Mouse (Mus musculus) heart, postnatal 14 days (tissue): ENCODE measurements around the gene Dennd6a. TPM values are rescaled to one million over a fixed set of nuclear protein-coding genes. Genes with fewer than 3 reads are reported as not detected.

Experiments
- DNase-seq, 2 experiments: peaks; one replicate each; pipeline ENCODE4 v3.0.0; 2021 to 2022
- intact Hi-C: fragments of 180-260 bp; cut with DNase I; formaldehyde crosslinking; loops from one replicate; pipeline ENCODE4 v1.15.1; 2025
- total RNA-seq, 2 experiments: library from RNA; stranded (reverse); gene quantifications; 2 replicates each; pipeline ENCODE4 v1.2.3; 2021

Gene Dennd6a
- total RNA-seq, 2 experiments from 2014 or later, result 21.0 to 22.6 TPM

DNA sequence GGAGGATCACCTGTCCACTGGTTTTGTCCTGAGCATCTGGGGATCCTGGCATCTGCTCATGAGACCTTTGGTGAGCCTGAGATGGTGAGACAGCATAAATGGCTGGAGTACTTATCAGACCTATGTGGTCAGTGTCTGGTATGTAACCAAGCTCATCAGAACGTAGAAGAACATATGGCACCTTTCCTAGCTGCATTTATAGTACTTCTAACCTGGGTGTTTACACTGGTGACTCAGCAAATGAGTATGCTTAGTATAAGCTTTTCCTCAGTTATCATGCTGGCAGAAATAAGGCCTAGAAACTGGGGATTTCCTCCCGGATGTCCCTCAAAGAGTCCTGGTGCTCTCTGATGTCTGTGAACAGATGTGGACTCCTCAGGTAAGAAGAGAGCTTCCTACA, 11.4 kb upstream of the Dennd6a start:
- intact Hi-C loops, result no loop called here
- no peak for DNase-seq

DNA sequence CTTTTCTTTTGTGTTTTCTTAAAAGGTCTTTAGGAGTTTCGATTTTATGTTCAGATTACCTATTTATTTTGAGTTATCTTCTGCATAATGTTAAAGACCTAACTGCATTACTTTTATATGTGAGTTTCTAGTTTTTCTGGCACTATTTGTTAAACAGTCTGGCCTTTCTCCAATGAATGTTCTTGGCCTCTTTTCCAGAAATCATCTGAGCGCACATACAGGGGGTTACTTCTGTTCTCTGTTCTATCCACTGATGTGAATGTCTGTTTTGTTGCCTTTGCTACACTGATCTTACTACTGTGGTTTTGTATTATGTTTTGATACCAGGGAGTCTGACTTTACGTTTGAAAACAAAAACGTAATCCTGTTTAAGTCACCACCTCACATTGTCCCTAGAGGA, 3.8 kb upstream of the Dennd6a start:
- intact Hi-C loops, result no loop called here
- no peak for DNase-seq

DNA sequence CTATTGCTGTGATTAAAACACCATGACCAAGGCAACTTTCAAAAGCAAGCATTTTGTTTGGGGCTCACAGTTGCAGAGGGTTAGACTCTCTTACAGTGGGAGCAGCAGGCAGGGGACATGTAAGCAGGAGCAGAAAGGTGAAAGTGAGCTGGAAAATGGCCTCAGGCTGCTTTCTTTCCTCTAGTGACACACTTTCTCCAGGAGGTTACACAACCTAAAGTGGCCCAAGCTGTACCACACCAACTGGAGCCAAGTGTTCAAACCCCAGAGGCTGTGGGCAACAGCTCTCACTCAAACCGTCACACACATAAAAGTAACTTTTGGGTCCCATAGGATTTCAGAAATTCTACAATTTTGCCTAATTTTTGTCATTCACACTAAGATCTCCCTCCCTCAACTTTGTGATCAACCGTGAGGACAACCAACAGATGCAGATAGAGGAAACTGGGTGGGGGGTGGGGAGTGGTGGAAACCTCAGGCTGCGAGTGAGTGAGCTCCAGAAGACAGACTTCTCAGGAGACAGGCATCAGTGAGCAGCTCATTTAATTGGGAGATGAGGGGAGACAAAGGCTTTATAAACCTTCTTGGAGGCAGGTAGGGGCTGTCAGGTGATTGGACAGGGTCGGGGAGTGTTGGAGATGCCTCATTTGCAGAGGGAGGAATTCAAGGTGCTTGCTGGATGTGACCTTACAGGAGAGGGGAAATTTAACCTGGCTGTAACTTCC, 1.5 kb upstream of the Dennd6a start:
- intact Hi-C loops, result no loop called here
- DNase-seq, result no peak

DNA sequence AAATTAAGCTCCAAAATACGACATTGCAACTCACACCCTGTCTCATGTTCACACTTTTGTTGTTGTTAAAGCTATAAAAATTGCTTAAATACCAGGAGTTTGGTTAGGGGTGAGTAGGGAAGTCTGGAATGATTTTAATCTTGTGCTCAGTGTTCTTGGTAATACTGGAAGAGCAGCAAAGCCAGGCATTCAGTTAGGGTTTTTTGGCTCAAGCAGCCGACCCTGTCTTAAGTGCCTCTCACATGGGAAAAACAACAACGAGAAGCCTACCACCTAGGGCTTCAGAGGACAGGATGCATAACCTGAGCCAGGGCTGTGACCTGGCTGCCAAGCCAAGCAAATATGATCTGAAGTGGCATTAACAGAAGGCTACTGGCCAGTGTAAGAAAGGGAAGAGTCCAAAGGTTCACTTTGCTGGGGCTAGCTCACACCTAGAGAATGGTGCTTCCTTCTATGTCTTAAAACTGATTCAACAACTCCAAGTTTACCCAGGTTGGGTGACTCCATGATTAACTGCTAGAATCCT, 2.7 kb downstream of the Dennd6a start:
- DNase-seq, result no peak
- intact Hi-C loops, result loop anchor here (5.0 kb wide), 2 partner anchors 39 to 84 kb away; no protein-coding TSS in a partner anchor

- intact Hi-C loops, result loop anchor here (5.0 kb wide), 2 partner anchors 41 to 86 kb away; no protein-coding TSS in a partner anchor
- DNase-seq, result no peak
These were observed 5.1 kb downstream of the Dennd6a start for GRCm38 (mm10) chr14:26578791-26579191.

- peak; percentile 92 to 93 for DNase-seq
- intact Hi-C loops, result loop anchor here (5.0 kb wide), 2 partner anchors 42 to 87 kb away; no protein-coding TSS in a partner anchor
These were observed 6.0 kb downstream of the Dennd6a start for GRCm38 (mm10) chr14:26579346-26580343.

GRCm38 (mm10) chr14:26583645-26584044, 10.0 kb downstream of the Dennd6a start:
- intact Hi-C loops, result no loop called here
- DNase-seq, result no peak

DNA sequence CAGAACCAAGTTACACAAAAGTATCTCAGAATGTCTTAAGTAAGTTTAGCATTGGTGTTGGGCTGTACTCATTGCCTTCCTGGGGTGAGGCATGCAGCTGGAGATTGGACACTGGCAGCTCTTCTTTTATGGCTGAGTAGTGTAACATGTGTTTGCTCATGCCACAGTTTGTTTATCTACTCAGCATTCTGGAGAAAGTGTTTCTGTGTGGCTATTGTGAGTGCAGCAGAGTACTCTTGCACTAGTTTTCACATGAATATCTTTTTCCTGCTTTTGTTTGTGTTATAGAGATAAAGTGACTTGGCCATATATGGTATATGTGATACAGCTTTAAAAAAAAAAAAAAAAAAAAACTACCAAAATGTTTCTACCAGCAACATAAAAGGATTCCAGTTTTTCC, 13.5 kb downstream of the Dennd6a start:
- no peak for DNase-seq
- intact Hi-C loops, result no loop called here

DNA sequence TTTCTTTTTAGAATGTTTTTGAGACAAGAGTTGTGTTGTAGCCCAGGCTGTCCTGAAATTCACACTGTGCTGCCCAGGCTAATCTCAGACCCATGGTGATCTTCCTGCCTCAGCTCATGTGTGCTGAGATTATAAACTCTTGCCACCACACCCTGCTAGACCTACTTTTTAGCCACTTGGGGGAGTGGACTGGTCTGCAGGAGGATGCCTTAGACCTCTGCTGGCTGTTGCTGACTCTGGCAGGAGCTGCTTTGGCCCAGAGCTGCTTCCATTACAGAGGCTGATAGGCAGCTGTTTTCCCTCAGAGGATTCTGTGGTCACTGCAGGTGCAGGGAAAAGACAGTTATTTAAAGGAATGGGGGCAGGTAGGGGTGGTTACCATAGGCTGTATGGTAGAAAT, 17.7 kb downstream of the Dennd6a start:
- intact Hi-C loops, result no loop called here
- no peak for DNase-seq

GRCm38 (mm10) chr14:26593281-26593895, 19.7 kb downstream of the Dennd6a start:
- no peak for DNase-seq
- intact Hi-C loops, result no loop called here

- DNase-seq, result no peak
- intact Hi-C loops, result no loop called here
These were observed 21.5 kb downstream of the Dennd6a start for GRCm38 (mm10) chr14:26595167-26595566.

- no peak for DNase-seq
- intact Hi-C loops, result no loop called here
These were observed 22.2 kb downstream of the Dennd6a start for GRCm38 (mm10) chr14:26595695-26596365.

DNA sequence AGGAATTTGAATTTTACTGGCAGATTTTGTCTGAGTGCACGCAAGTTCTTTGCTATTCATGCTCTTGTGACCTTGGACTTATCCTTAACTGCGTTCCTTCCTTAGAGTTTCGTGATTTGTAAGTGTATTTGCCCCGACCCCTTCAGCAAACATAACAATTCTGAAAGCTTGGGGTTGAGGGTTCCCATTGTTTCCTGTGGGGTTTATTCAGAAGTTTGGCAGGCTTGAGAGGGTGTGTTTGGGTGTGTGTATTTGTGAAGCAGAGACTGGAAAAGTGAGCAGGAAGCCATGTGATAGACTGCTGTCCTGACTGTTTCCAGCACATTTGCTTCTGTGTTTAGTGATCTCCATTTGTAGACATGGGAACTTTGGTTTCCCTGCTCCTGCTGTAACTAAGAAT, 31.7 kb downstream of the Dennd6a start:
- no peak for DNase-seq
- intact Hi-C loops, result no loop called here

GRCm38 (mm10) chr14:26609674-26610073, 36.0 kb downstream of the Dennd6a start:
- intact Hi-C loops, result no loop called here
- DNase-seq, result no peak

- no peak for DNase-seq
- intact Hi-C loops, result no loop called here
These were observed 37.0 kb downstream of the Dennd6a start for GRCm38 (mm10) chr14:26610689-26611088.

- intact Hi-C loops, result no loop called here
- no peak for DNase-seq
These were observed 51.6 kb downstream of the Dennd6a start for GRCm38 (mm10) chr14:26625301-26625700.

DNA sequence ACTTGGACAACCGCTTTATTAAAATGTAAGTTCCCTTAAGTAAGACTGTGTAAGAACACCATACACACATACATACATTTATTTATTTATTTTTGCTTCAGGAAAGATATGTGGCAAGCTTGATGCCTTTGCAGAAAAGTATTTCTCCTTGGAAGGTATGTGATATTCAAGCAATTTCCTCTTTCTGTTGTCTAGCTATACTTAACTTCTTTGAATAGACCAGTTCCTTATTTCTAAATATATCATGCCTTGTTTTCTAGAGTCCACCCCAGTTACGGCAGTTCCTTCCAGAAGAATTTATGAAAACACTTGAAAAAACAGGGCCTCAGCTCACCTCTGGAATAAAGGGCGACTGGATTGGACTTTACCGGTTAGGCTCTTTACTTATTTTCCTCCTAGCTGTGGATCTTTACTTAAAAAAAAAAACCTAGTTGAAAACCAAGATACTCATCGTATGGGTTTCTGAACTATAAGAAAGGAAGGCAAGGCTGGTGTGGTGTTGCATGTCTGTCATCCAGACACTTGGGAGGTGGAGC, 53.0 kb downstream of the Dennd6a start:
- no peak for DNase-seq
- intact Hi-C loops, result no loop called here

- intact Hi-C loops, result loop anchor here (2.0 to 5.0 kb wide), 2 partner anchors 32 to 140 kb away; partner anchors contain the start of gene Pde12
These were observed 63.6 kb downstream of the Dennd6a start for GRCm38 (mm10) chr14:26637025-26637850.

More at GRCm38 (mm10) chr14:26637025-26637850, 63.6 kb downstream of the Dennd6a start:
- peak in 1 of 2 experiments; percentile 63 for DNase-seq
